Mouse (Mus musculus) limb, embryonic 11.5 days (tissue): ENCODE data around the gene Polr3b. TPM values are rescaled to one million over a fixed set of nuclear protein-coding genes. Genes with fewer than 3 reads are reported as not detected.

ENCODE experiments used
- ATAC-seq: fragments of 200-750 bp; cut with Nextera tagmentation; 2 replicates; pipeline ENCODE4 v1.8.0; 2017; ENCODE audit warnings: low read depth; ENCODE audit not compliant: insufficient number of reproducible peaks, low FRiP score, low TSS enrichment
- DNase-seq: peaks from one replicate; pipeline ENCODE4 v3.0.0-alpha.2; 2015; ENCODE audit warnings: low spot score
- H3K27ac ChIP-seq: fragments of 300-500 bp; sonication (generic); replicated peaks from 2 replicates; pipeline ENCODE4 v1.5.1; 2014; ENCODE audit warnings: low read depth, mild to moderate bottlenecking, low read length
- H3K27me3 ChIP-seq: fragments of 300-500 bp; sonication (generic); 2 replicates; pipeline ENCODE4 v1.6.1; 2014; ENCODE audit warnings: mild to moderate bottlenecking, low read length, mixed read lengths; ENCODE audit not compliant: control insufficient read depth, insufficient read depth
- H3K36me3 ChIP-seq: fragments of 300-500 bp; sonication (generic); 2 replicates; pipeline ENCODE4 v1.6.1; 2014; ENCODE audit warnings: mild to moderate bottlenecking, low read length, moderate library complexity, mixed read lengths; ENCODE audit not compliant: control insufficient read depth, insufficient read depth
- H3K4me1 ChIP-seq: fragments of 300-500 bp; sonication (generic); 2 replicates; pipeline ENCODE4 v1.6.1; 2014; ENCODE audit warnings: low read length, mixed read lengths; ENCODE audit not compliant: control insufficient read depth, insufficient read depth
- H3K4me2 ChIP-seq: fragments of 300-500 bp; sonication (generic); 2 replicates; pipeline ENCODE4 v1.6.1; 2014; ENCODE audit warnings: low read depth, mild to moderate bottlenecking, moderate library complexity; ENCODE audit not compliant: severe bottlenecking
- H3K4me3 ChIP-seq: fragments of 300-500 bp; sonication (generic); 2 replicates; pipeline ENCODE4 v1.5.1; 2014; ENCODE audit warnings: low read depth, low read length
- H3K9ac ChIP-seq: fragments of 300-500 bp; sonication (generic); 2 replicates; pipeline ENCODE4 v1.6.1; 2014; ENCODE audit warnings: mild to moderate bottlenecking, low read length
- H3K9me3 ChIP-seq: fragments of 300-500 bp; sonication (generic); 2 replicates; pipeline ENCODE4 v1.6.1; 2016; ENCODE audit warnings: low read length; ENCODE audit not compliant: control insufficient read depth
- WGBS: fragments of 180-500 bp; shearing (Covaris S2); extraction: QIAGEN DNeasy Blood & Tissue Kit; methylation state at CpG from one replicate; pipeline ENCODE4 v1.1.7; 2014; 5-methylcytosine and 5-hydroxymethylcytosine counted together
- polyA plus RNA-seq: library from polyadenylated mRNA; unstranded; fragments of >200 nt; fragmentation: Nextera tagmentation; extraction: Ambion mirVana; gene quantifications from 2 replicates; pipeline ENCODE4 v1.2.1, GENCODE M21; 2014

Gene Polr3b
- polyA plus RNA-seq, 1 experiment from 2014 or later: 19.8 TPM

DNA sequence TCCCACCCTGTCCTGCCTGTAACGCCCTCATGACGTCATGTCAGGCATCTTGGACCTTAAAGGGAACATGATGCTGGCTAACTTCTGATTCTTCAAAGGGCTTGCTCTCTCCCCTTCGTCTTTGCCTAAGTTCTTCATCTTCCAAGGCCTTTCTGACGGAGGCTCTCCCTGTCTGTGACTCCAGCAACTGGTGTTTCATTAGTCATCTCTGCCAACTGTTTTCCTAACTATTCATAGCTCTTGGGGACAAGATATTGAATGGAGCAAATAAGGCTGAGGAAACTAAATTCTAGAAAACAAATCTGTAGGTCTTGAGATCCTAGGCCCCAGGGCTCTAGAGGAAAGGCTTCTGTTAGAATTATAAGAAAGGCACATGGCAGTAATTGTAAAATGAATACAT lies 151.8 kb downstream of the Polr3b start:
- Histone ChIP-seq H3K27me3 (no peaks in the 10 kb centered on the region), H3K4me2 (no peak overlapping the region), H3K4me1 (no peaks in the 10 kb centered on the region), H3K4me3 (no peak overlapping the region), H3K9ac (no peak overlapping the region), H3K27ac (no peak overlapping the region), H3K9me3 (no peaks in the 10 kb centered on the region), H3K36me3 (no peaks in the 10 kb centered on the region)
- no peak for DNase-seq
- ATAC-seq: no peak
- WGBS: 79% methylated on average over 4 of the region's 4 CpGs

DNA sequence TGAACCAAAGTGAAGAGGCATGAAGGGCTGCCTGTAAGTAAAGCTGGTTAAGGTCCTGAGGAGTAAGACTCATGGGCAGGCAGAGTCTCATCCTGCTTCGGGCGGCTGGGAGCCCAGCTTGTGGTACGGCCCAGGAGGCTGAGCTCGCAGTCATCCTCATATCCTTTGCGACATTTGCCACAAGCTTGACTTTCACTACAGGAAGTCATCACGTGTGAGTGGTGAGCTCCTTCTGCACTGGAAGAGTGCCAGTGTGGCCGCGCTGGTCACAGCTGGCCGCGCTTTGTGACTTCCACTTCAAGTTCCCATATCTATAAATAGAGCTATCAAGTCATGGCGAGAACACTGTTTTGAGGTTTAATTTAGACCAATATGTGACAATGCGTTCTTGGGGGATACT lies 152.5 kb downstream of the Polr3b start:
- no peak for DNase-seq
- no peak overlapping the region for H3K4me2 ChIP-seq
- H3K36me3 ChIP-seq: no peaks in the 10 kb centered on the region
- H3K9me3 ChIP-seq: no peaks in the 10 kb centered on the region
- no peaks in the 10 kb centered on the region for H3K4me1 ChIP-seq
- H3K27me3 ChIP-seq: no peaks in the 10 kb centered on the region
- ATAC-seq: no peak
- no peak overlapping the region for H3K27ac ChIP-seq
- WGBS: 93% methylated on average over 12 of the region's 12 CpGs
- no peak overlapping the region for H3K4me3 ChIP-seq
- H3K9ac ChIP-seq: no peak overlapping the region

Other genes with a start within 250 kb of the Polr3b start
- 1.9 and 2.0 TPM in 2 replicates for gene Nuak1, start 181.7 kb upstream of the Polr3b start, polyA plus RNA-seq
- gene Ckap4, start 88.2 kb upstream of the Polr3b start, polyA plus RNA-seq: 75.8 and 87.6 TPM in 2 replicates
- 7.2 and 8.0 TPM in 2 replicates for gene Tcp11l2, start 45.7 kb upstream of the Polr3b start, polyA plus RNA-seq
- gene Rfx4, start 133.8 kb downstream of the Polr3b start, polyA plus RNA-seq: 0.40 and 1.3 TPM in 2 replicates